Mouse (Mus musculus): ENCODE measurements around the gene Zbtb7b. TPM values are rescaled to one million over a fixed set of nuclear protein-coding genes. Genes with fewer than 3 reads are reported as not detected.

Zbtb7b gene
- polyA plus RNA-seq, 1 experiment from 2014 or later: 7.0 TPM

DNA sequence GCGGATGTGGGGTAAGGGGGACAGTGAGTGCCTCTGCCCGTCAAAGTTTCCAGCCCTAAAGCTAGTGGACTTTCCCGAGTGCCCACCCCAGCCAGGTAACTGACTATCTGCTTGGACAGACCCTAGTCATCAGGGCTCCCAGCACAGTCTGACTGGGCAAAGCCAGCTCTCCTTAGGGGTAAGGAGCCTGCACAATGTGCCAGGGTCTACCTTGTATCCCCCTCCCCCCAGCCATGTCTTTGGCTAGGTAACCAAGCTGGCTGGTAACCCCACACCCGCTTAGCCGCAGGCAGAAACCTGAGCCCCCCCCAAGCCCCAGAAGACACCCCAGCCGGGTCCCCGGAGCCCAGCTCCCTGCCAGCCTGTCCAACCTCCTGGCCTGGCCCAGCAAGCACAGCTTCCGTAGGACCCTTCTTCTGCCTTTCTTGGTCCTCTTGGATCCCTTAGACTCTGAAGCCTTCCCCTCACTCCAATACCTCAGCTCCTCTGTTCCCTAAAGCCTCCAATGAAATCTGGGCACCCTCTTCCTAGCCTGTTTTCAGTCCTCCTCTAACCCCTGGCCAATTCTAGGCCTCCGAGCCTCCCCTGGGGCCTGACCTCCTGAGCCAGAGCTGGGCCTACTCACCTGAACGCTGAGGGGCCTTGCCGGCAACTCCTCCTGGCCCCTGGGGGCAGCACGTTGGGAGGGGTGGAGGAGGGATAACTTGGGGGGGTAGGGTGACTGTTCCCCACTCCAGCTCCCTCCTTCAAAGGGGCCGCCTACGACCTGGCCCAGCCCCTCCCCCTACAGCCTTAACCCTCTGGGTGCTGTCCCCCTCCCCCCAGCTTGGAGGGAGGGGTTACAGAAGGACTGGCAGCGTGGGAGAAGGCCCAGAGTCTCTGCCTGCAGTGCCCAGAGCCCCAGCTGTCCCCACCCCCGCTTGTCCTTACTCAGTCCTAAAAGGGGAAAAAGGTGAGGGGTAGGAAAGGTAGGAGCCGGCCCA, 7.8 kb downstream of the Zbtb7b start:
- 52% methylated on average over 17 of the region's 17 CpGs for WGBS
- peaks cover 60% of the 10 kb centered on the region for H3K4me1 ChIP-seq
- H3K4me2 ChIP-seq: no peak overlapping the region
- no peak overlapping the region for H3K9ac ChIP-seq
- ATAC-seq (ENCODE audit: insufficient number of reproducible peaks, low FRiP score, low TSS enrichment, low read depth): no peak
- no peaks in the 10 kb centered on the region for H3K9me3 ChIP-seq
- H3K4me3 ChIP-seq: no peak overlapping the region
- H3K27me3 ChIP-seq: 0 out of 2 replicates have a peak, but pooled peaks cover 2% of the 10 kb centered on the region
- H3K27ac ChIP-seq: peak overlapping the region; percentile 11; the same call in 1 of the 2 replicates
- H3K36me3 ChIP-seq: no peaks in the 10 kb centered on the region

DNA sequence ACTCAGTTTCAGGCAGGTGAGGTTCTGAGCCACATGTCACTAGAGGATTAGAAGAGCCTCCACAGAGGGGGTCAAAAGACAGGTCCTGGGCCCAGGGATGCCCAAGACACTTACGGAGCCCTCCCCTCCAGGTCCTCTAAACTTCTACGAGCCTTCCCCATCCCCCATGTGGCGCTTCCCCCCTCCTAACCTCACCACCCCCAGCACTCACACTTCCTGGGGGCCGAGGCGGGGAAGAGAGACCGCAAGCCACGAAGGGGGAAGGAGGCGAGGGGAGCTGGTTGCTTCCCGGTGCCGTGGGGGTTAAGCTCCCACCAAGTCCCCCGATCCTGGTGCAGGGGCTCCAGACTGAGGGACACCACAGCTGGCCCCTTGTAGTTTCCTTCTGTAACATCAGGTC, 9.1 kb downstream of the Zbtb7b start:
- Histone ChIP-seq H3K27ac (peak overlapping the region; percentile 50; the same call in 1 of the 2 replicates), H3K36me3 (peaks cover 5% of the 10 kb centered on the region; the same call in 1 of the 2 replicates), H3K4me1 (peaks cover 47% of the 10 kb centered on the region), H3K9ac (no peak overlapping the region), H3K4me2 (no peak overlapping the region), H3K27me3 (no peaks in the 10 kb centered on the region), H3K4me3 (no peak overlapping the region), H3K9me3 (no peaks in the 10 kb centered on the region)
- no peak for ATAC-seq (ENCODE audit: insufficient number of reproducible peaks, low FRiP score, low TSS enrichment, low read depth)
- 42% methylated on average over 11 of the region's 11 CpGs for WGBS

DNA sequence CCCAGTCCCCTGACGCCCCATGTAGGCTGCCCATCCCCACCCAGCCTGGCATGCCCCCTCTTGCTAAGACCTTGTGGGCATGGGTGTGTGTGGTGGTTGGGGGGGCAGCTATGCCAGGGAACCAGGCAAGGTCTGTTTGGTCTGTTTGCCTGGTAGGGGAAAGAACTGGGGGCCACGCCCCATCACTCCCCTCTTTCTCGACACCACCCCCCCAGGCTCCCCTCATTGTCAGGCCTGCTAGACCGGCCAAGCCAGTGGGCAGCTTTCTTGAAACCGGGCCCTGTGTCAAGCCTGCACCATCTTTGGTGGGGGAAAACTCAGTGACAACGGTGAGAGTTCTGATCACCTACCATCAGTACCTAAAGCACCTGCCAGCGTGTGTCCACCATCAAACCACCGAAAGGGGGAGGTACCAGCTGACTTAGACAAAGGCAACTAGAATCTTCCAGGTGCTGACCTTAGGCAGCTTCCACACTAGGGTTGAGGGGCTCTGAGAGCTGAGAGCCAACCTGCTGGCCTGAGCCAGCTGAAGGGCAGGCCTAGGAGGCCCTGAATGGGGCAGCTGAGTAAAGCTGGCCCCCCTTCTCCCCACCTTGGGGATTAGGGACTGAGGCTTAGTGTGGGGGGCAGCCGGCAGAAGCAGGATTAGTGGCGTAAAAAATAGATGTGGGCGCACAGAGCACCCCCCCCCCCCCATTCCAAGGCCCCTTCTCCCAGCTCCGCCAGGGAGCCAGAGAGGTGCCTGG, 10.1 kb downstream of the Zbtb7b start:
- H3K36me3 ChIP-seq: peaks cover 9% of the 10 kb centered on the region; the same call in 1 of the 2 replicates
- H3K27ac ChIP-seq: peak overlapping the region; percentile 50
- WGBS: 63% methylated on average over 12 of the region's 12 CpGs
- H3K27me3 ChIP-seq: no peaks in the 10 kb centered on the region
- ATAC-seq (ENCODE audit: insufficient number of reproducible peaks, low FRiP score, low TSS enrichment, low read depth): no peak
- H3K9ac ChIP-seq: no peak overlapping the region
- H3K4me3 ChIP-seq: no peak overlapping the region
- peaks cover 41% of the 10 kb centered on the region for H3K4me1 ChIP-seq
- no peak overlapping the region for H3K4me2 ChIP-seq
- H3K9me3 ChIP-seq: no peaks in the 10 kb centered on the region

DNA sequence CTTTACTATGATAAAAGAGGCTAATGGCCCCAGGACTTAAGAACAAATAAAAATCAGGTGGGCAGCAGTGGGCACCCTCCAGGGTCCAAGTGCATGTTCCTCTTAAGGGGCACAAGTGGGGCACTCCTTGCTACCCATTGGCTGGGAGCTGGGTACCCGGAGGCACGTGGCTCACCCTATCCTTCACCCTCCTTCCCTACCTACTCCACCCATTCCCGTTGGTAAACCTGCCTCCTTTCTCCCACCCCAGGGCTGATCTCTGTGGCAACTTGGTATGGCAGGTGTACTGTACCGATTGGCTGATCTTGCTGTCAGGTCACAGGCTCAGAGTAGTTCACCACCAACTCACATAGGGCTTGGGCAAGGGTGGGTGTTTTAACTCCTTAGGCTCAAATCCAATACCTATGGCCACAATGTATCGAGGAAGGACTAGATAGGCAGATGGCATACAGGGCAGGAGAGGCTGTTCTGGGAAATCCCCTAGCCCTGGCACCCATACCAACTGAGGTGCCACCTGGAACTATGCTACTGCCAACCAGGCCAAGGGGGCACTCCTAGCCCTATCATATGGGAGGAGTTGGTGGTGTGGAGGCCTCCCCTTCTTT, 10.8 kb downstream of the Zbtb7b start:
- ATAC-seq (ENCODE audit: insufficient number of reproducible peaks, low FRiP score, low TSS enrichment, low read depth): no peak
- Histone ChIP-seq H3K27me3 (no peaks in the 10 kb centered on the region), H3K4me3 (no peak overlapping the region), H3K9ac (no peak overlapping the region), H3K4me2 (no peak overlapping the region), H3K4me1 (peaks cover 47% of the 10 kb centered on the region), H3K27ac (no peak overlapping the region), H3K36me3 (peaks cover 9% of the 10 kb centered on the region; the same call in 1 of the 2 replicates), H3K9me3 (no peaks in the 10 kb centered on the region)
- 75% methylated on average over 5 of the region's 5 CpGs for WGBS

DNA sequence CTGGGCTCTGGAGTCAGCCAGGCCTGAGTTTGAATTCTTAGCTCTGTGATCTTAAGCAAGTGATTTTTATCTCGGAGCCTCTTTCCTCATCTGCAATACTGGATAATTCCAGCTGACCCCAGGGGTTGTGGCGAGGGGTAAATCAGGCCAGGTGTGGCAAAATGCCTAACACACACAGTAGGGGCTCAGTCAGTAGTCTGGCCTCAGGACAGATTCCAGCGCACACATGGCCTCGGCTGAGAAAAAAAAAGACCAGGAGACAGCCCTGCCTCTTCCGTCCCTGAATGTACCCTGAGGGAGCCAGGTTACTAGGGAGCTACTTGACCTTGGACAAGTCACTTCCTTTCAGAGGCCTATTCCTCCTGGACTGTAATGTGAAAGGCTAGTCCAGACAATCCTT, 11.6 kb downstream of the Zbtb7b start:
- Histone ChIP-seq H3K4me1 (peaks cover 48% of the 10 kb centered on the region), H3K27me3 (no peaks in the 10 kb centered on the region), H3K4me2 (no peak overlapping the region), H3K9ac (no peak overlapping the region), H3K9me3 (no peaks in the 10 kb centered on the region), H3K36me3 (peaks cover 9% of the 10 kb centered on the region; the same call in 1 of the 2 replicates), H3K27ac (no peak overlapping the region), H3K4me3 (no peak overlapping the region)
- ATAC-seq (ENCODE audit: insufficient number of reproducible peaks, low FRiP score, low TSS enrichment, low read depth): no peak
- WGBS: 67% methylated on average over 5 of the region's 5 CpGs

DNA sequence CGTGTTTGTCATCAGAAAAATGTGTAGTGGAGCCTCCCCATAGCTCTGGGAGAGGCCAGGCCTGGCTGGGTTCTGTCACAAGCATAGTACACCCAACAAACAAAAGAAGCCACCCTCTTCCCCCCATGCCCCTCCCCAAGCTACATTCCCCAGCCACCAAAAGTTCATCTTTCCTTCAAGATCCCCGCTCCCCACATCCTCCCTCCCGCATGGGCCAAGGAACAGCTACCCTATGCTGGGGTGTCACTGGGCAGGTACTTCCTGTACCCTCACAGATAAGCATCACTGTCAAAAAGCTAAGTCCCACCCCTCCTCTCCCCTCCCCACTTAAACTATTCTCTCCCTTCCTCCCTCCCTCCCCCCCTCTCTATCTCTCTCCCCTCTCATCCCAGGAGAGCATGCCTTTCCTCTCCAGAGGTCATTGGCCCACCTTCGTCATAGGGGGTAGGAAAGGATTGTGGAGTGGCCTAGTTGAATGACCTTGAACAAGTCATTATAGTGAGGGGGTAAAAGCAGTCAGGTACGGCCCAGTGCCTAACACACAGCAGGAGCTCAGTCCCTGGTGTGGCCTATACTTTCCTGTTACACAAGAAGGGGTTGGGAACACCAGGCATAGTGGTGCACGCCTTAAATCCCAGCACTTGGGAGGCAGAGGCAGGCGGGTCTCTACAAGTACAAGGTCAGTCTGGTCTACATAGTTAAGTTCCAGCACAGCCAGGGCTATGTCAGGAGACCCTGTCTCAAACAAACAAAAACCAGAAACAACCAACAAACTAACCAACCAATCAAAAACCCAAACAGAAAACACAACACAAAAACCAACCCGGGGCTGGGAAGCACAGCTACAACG, 12.3 kb downstream of the Zbtb7b start:
- Histone ChIP-seq H3K27me3 (no peaks in the 10 kb centered on the region), H3K36me3 (peaks cover 9% of the 10 kb centered on the region; the same call in 1 of the 2 replicates), H3K4me3 (no peak overlapping the region), H3K4me1 (peaks cover 47% of the 10 kb centered on the region), H3K9ac (no peak overlapping the region), H3K9me3 (no peaks in the 10 kb centered on the region), H3K4me2 (no peak overlapping the region), H3K27ac (no peak overlapping the region)
- WGBS: 83% methylated on average over 9 of the region's 9 CpGs
- ATAC-seq (ENCODE audit: insufficient number of reproducible peaks, low FRiP score, low TSS enrichment, low read depth): no peak

DNA sequence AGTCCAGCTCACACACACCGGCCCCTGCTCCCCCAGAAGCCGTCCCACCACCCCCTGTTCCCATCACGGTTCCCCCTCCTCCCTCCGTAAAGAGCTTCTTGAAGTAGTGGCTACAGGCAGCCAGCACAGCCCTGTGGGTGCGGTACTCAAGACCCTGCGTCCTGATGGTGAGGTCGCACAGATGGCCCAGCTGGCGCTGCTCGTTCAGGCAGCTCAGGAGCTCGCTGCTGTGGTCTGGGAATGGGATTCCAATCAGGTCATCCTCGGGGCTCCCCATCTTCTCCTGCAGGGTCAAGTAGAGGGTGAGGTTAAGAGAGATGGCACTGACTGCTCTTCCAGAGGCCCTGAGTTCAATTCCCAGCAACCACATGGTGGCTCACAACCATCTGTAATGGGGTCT, 13.3 kb downstream of the Zbtb7b start:
- Histone ChIP-seq H3K4me1 (peaks cover 39% of the 10 kb centered on the region), H3K9me3 (no peaks in the 10 kb centered on the region), H3K9ac (no peak overlapping the region), H3K4me3 (no peak overlapping the region), H3K27ac (no peak overlapping the region), H3K36me3 (peaks cover 9% of the 10 kb centered on the region; the same call in 1 of the 2 replicates), H3K27me3 (no peaks in the 10 kb centered on the region), H3K4me2 (no peak overlapping the region)
- ATAC-seq (ENCODE audit: insufficient number of reproducible peaks, low FRiP score, low TSS enrichment, low read depth): no peak
- WGBS: 80% methylated on average over 11 of the region's 11 CpGs

DNA sequence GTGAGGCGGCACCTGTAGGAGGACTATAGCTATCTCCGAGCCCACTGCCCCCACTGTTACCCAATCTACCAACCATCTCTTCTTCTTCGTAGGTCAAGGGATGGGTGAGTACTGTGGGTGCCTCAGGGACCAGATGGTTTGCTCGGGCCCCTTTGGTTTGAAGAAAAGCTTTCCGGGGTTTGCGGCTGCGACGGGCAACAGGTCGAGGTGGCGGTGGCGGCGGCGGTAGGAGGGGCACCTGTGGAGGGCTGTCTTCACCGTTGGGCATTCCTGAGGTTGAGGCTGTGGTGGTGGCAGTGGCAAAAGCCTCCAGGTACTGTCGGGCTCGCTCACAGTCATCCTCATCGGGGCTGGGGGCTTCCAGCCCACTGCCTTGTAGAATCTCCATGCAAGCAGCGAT, 13.9 kb downstream of the Zbtb7b start:
- Histone ChIP-seq H3K9ac (no peak overlapping the region), H3K27ac (no peak overlapping the region), H3K4me2 (no peak overlapping the region), H3K27me3 (no peaks in the 10 kb centered on the region), H3K4me1 (peaks cover 36% of the 10 kb centered on the region), H3K36me3 (peaks cover 9% of the 10 kb centered on the region; the same call in 1 of the 2 replicates), H3K9me3 (no peaks in the 10 kb centered on the region), H3K4me3 (no peak overlapping the region)
- no peak for ATAC-seq (ENCODE audit: insufficient number of reproducible peaks, low FRiP score, low TSS enrichment, low read depth)
- WGBS: 91% methylated on average over 18 of the region's 18 CpGs

DNA sequence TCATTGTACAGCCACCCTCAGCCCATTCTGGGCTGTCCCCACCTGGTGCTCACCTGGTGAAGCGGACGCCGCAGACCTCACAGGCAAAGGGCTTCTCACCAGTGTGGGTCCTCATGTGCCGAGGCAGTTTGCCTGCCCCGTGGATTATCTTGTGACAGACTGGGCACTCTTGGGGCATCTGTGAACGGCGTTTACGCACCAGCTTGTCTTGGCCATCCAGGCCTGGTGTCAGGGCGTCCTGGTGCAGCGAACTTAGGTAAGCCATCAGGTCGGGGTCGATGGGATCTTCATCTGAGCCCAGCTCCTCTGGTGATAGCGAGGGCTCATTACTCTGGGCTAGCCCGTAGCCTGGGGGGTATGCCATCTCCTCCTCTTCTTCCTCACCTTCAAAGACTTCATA, 14.3 kb downstream of the Zbtb7b start:
- Histone ChIP-seq H3K4me3 (no peak overlapping the region), H3K27me3 (no peaks in the 10 kb centered on the region), H3K4me1 (peaks cover 32% of the 10 kb centered on the region), H3K9ac (no peak overlapping the region), H3K27ac (no peak overlapping the region), H3K4me2 (no peak overlapping the region), H3K9me3 (no peaks in the 10 kb centered on the region), H3K36me3 (peaks cover 9% of the 10 kb centered on the region; the same call in 1 of the 2 replicates)
- ATAC-seq (ENCODE audit: insufficient number of reproducible peaks, low FRiP score, low TSS enrichment, low read depth): no peak
- WGBS: 93% methylated on average over 14 of the region's 14 CpGs

DNA sequence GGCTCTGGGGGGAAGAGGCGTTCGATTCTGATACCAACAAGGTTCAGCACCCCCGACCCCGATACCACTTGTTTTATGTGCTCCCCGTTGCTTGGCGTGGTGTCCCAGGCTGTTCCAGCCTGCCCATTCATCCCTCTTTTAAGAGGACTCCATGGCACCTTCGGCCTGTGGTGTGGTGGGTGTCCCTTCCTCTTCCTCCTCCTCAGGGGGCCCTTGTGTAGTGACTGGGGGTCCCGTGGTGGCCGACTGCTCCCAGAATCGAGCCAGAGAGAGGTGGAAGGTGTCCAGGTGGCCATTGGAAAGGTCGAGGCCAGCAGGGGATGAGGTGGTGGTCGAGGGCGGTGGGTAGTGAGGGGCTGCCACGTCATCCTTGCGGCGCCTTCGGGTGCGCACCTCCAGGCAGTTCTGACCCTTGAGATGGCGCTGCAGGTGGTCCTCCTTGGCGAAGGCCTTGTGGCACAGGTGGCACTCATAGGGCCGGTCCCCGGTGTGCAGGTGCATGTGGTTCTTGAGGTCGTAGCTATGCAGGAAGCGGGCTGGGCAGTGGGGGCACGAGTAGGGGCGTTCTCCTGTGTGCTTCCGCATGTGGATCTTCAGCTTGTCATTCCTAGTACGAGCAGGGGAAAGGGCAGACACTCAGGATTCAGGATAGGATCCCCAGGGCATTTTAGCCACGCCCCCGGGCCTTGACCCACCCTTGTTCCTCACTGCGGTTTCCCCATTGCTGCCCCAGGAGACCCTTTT, 15.0 kb downstream of the Zbtb7b start:
- peaks cover 9% of the 10 kb centered on the region; the same call in 1 of the 2 replicates for H3K36me3 ChIP-seq
- no peak for ATAC-seq (ENCODE audit: insufficient number of reproducible peaks, low FRiP score, low TSS enrichment, low read depth)
- no peaks in the 10 kb centered on the region for H3K27me3 ChIP-seq
- no peak overlapping the region for H3K4me3 ChIP-seq
- no peak overlapping the region for H3K4me2 ChIP-seq
- WGBS: 85% methylated on average over 31 of the region's 31 CpGs
- no peak overlapping the region for H3K9ac ChIP-seq
- H3K9me3 ChIP-seq: no peaks in the 10 kb centered on the region
- H3K27ac ChIP-seq: peak overlapping the region; percentile 69
- H3K4me1 ChIP-seq: peaks cover 25% of the 10 kb centered on the region

Data from limb, embryonic 15.5 days (tissue).